Mouse (Mus musculus): ENCODE measurements around the gene Akna.

GRCm38 (mm10) chr4:63384262-63384661, 18.9 kb downstream of the Akna start:
- TF ChIP-seq CTCF (IDR thresholded peaks at IDR 0.05; ENCODE audit: extremely low read depth, insufficient read length, insufficient replicate concordance, low read depth, low read length) (no peak), POLR2A (IDR thresholded peaks at IDR 0.05; ENCODE audit: low read depth, low read length) (no peak)
